Mouse (Mus musculus): ENCODE measurements at regions not wholly inside any gene's neighbourhood (a gene's known extent, or its start where the extent isn't known, plus 50 kb on each side); places are given as distances from the start of the nearest gene placed in this dataset.

DNA sequence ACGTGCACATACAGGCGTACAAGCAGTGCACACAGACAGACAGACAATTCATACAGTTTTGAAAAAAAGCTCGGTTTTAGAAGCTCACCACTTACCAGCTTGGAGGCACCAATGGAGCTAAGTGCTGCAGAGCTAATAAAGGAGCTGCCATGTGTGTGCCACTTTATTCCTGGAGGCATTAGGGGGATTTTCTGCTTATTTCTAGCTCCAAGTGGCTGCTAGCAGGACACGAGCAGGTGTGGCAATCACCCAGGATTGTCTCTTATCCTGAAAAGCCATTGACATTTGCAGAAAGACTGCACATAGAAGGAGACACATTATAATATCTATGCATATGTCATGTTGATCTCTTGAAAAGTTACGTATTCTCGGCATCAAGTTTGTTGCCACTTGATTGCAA lies 472.5 kb downstream of the Slc4a3 start:
- no peak for DNase-seq

DNA sequence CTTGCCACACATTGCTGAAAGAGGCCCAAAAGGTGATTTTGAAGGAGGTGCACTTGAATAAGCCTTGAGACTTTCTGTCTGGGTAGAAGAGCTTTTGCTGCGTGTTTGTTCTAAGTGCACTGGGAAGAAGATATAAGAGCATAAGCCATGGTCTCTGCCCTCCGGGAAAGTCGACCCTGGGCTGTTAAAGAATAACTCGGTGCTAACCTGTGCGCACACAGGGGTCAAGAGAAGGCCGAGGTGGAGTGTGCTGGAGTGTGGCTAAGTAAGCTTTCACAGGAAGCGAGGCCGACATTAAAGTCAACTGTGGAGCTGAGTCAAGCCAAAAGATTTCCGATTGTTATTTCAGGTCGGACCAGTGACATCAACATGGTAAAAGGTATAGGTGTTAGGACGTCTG lies 473.0 kb downstream of the Slc4a3 start:
- peak; percentile 60 to 71 for DNase-seq

DNA sequence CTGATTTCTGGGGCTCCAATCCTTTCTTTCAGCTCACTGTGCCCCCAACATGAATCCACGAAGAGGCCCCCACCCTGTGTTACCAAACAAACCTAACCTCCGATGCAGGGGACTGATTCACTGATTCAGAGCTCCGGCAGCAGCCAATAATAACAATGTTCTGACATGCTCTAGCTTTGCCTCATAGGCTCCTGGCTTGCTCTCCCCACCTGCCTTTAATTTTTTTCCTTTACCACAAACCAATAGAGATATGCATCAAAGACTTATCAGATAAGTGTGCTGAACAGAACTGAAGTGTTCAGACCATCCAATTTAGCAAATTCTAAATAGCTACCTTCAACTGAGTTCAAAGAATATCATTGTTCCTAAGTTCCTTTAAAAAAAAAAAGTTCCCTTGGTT lies 478.6 kb downstream of the Slc4a3 start:
- no peak for DNase-seq

DNA sequence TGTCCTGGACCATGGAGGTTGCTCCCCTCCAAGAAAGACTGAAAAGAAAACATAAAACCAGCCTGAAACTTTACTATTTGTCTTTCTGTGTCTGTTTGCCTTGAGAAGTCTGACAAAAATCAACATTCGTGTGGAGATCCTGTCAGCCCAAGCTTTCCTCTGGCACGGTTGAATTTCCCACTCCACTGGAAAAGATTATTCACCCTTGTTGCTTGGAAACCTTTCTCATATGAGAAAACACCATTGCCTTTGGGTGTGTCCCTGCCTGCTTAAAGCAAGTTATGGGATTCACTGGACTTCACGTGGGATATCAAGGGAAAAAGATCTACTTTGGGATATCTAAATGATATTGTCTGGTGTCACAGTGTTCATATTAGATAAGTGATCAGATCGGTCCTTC lies 479.3 kb downstream of the Slc4a3 start:
- DNase-seq = no peak

DNA sequence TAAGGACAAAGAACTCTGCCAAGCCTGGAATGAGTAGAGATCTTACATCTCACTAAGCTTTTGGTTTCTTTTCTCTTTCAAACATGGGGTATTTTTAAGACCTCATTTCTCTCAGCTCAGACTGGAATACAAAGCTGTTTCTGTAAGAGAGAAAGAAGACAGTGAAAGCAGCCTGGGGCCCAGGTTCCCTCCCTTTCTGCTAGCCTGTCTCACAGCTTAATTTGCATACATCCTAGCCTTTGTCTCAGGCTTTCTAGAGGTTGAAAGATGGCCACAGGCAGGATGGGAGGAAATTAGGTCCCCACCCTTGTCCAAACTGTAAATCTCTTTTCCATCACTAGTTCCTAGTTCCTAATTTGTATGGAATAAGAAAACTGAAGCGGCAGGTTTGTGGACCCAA lies 483.0 kb downstream of the Slc4a3 start:
- DNase-seq = no peak

DNA sequence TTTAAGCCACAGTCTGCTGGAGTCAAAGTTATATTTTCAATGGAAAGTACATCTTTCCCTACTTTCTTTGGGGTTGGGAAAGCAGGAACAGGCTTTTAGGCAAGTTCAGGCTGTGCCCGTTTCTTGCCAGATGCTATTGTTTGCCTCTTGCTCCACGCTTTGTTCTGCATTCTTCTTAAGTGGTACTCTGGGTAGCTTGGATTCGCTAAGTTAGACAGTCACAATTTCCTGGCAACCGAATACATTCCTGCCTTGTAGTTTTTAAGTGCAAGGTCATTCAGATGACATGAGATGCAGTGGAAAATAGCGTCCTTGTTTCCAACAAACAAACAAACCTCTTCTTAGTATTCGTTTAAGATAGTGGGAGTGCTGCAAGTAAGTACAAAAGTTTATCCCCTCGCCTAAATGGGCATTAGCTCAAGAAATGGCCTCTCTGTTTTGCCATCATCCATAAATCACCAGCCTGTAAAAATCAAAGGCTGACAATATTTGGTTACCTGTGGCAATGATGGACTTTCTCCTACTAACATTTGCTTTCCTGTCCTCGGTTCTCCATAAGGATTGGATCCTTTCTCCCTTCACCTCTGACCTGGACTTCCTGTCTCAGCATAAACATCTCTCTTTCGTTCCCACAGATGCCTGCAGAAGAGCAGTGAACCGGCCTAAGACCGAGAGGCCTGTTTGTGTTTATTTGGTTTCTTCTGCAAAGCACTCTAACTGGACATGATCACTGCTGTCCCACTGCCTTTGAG lies 485.3 kb downstream of the Slc4a3 start:
- no peak for DNase-seq

DNA sequence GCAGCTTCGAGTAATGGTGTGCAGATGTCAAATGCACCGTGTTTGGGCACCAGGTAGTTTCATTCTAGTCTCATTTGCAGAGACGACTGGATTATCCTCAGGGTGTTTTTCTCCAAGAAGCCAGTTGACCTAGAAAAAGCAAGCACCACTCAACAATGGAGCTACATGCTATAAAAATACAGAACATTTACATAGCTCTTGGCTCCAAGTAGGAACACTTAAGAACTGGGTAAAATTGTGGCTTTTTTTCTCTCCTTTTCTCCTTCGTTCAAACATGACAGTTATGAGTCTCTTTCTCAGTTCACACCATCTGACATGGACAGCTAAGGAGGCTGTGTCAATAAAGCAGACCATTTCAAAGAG lies 485.8 kb downstream of the Slc4a3 start:
- DNase-seq = no peak

DNA sequence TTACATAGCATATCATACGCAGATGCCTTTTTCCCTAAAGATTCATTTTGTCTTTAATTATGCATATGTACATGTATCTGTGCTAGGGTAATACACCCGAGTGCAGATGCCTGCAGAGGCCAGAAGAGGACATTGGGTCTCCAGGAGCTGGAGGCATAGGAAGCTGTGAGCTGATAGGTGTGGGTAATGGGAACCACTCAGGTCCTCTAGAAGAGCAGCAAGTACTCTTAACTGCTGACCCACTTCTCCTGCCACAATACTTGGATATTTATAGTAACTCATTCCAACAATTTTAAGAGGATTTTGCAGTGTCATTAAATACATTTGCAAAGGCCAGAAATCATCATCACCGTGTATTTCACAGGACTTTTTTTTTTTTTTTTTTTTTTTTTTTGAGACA lies 486.6 kb downstream of the Slc4a3 start:
- DNase-seq = no peak

DNA sequence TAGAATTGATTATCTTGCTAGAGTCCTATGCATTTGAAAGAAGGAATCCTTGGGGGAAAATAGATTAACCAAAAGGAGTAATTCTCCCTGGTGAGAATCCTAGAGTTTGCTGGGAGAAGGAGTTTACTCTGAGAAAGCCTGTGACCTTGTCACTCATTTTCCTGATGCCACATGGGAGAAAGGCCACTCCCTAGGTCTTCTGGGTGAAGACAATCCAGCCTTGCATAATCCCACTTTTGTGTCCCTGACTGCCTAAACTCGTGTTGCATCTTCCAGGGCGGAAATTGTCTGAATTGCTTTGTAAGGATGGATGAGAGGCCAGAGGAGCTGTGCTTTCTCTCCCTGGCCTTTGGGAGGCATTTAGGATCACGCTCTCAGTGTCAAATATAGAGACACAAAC lies 490.2 kb downstream of the Slc4a3 start:
- DNase-seq = no peak

DNA sequence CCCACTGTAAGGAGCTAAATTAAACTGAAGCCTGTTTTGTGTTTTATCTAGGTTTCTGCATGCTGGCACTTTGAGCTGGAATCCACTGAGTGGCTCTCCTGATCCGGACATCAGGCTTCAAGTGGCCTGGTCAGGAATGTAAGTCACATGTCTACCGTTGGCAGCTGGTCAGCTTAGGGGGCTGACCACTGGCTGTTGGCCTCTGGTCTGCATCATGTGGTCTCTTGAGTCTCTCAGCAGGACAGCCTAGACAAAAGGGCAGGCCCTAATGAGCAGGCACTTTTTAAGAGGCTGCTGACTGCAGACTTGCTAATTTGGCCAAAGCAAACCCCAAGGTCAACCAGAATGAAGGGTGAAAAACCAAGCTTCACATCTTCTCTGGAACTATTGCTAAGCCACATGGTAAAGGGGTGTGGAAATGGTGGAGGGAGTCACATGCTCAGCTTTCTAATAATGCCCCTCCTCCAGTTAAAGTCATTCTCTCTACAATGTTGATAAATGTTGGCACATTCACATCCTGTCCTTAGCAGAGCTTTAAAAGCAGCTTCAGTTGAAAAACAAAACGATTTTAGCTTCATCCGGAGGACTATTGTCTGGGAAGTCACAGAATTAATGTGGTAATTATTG lies 493.1 kb downstream of the Slc4a3 start:
- peak; percentile 58 to 73 for DNase-seq

DNA sequence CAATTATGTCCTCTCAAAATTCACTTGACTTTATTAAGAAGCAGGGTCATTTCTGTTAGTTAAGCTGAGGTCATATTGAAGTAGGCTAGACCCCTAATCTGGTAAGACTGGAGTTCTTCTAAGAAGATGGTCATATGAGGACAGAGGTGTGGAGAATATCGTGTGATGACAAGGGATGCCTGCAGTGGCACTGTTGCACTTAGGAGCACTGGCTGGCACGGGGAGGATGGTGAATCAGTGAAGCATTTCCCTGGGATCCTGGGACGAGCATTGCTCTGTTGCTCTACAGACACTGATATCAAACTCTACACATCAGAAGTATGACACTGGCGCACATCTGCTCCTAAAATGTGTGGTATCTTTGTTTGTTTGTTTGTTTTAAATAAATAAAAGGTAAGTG lies 493.6 kb downstream of the Slc4a3 start:
- no peak for DNase-seq

DNA sequence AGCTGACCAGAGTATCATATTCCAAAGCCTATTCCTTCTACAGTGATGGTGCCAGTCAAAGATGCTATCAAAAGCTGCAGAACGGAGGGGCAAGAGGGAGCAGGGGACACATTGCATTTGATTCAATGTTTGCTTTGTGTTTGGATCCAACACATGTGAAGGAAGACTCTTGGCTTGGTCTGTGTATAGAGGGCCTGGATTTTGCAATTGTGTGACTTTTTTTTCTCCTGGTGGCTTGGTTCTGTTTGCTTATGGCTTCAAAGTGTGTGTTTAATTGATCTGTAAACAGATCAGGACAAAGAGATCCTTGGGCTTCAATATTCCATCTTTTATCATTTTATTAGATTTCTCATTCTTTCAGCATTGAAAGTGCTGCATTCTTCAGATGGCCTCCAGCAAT lies 504.2 kb downstream of the Slc4a3 start:
- DNase-seq = no peak

DNA sequence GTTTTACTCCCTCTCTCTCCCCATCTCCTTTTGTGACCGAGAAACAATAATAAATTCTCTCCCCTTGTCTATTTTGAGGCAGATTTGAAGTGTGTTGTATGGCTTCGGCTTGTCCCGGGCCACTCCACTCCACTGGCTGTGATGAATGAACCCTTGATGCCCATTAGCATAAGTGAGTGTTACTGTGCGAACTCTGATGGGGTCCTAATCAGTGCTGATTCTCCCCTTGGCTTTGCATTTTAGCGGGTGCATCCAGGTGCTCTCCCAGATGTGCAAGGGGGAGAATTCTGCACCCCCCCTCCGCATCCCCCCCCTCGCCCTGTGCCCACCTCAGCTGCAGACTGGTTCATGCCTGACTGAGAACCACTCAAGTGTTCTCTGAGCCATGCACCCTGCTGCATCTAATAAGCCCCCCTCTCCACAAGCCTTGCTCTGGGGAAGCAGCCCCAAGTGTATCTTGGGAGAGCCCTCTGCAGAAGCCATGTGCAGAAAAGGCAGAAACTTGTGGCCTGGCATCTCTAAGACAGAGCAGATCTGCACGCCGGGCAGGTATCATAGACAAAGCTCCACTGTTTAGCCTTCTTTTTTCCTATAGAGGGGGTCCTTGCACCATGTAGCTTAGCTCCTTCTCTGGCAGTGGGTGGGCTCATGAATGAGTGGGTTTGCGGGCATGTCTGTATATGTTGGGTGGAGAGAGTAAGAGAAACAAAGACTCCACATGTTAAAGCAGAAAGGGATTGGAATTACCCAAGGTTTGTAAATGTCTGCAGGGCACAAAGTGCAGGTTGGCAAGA lies 507.5 kb downstream of the Slc4a3 start:
- DNase-seq = peak in 1 of 2 experiments; percentile 10

DNA sequence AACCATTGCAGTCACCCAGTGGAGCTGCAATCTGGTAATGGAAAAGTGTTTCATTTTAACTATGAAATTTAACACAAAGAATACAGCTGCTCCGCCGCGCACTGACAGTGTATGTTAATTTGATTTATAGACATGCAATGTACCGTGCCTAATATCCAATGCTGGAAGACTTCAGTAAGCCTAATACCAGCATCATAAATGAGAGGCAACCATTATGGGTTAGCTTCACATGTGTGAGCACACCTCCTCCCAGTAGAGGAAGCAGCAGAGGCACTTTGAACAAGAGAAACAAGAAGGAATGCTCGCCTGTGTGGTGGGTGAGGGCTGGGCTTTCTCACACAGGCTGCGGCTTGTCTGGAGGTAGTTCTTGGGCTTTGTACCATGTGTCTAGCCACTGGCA lies 519.7 kb downstream of the Slc4a3 start:
- no peak for DNase-seq

DNA sequence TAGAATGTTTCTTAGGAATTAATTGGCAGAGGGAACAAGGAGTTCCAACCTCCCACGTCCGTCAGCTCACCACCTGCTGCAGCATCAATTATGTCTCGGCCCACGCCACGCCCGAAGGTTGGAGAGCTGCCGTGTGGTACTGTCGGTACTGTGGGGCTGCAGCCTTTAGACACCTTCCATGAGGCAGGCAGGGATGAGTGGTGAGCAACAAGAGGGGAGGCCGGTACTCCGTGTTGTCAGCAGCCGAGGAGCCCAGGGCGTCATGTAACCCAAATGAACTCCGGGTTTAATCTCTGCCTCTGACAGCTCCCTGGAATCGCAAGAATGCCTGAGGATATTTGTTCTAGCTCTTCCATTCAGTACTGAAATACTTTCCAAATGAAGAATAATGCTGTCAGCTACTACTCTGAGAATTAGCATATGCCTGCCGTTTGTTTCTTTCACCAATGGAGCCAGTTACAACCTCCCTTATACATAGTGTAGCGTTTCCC lies 524.8 kb downstream of the Slc4a3 start:
- peak; percentile 14 to 34 for DNase-seq

DNA sequence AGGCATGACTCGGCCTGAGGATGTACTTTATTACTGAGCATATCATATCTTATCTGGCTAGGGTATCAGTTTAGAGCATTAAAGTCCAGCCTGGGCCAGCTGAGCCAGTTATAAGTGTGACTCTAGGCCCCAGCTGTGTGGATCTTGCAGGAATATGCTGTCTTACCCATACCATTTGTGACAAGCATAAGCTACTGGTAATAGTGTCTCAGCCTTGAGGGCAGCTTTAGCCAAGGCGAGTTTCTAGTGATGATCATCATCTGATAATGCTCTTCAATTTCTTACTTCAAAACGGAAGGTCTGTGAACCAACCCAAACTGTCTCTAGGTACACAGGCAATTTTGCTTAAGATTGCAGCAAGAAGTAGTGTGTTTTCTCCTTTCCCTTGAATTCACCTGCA lies 529.1 kb downstream of the Slc4a3 start:
- DNase-seq = no peak

DNA sequence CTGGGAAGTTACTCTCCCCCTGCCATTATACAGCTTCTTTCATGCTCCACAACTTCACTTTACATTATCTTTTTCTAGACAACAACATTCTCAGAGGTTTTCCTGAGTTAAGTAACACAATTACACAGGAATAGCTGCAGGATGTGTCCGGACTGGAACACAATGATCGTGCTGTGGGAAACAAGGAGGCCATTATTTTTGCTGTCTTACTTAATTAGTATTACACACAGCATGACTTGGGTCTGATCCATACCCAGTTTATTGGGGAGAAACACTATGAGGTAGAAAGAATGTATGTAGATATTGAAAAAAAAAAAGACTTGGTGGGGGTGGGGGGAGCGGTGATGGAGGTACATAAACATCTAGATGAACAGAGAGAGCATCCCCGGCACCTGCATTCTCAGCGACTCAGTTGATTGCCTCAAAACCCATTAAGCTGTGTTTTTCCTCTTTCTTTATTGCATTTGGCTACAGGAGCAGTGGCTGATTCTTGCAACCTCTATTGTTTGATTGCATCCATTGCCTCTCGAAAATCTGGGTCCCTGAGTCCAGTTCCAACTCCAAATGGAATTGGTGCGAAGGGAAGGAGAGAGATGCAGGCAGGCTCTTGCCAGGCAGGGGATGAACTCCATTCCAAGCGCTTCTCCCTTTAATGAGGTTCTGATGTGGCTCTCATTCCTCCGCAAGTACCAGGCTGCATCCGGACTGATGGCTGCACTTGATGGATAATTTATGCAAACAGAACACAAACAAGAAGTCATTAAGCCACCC lies 529.8 kb downstream of the Slc4a3 start:
- DNase-seq = no peak

DNA sequence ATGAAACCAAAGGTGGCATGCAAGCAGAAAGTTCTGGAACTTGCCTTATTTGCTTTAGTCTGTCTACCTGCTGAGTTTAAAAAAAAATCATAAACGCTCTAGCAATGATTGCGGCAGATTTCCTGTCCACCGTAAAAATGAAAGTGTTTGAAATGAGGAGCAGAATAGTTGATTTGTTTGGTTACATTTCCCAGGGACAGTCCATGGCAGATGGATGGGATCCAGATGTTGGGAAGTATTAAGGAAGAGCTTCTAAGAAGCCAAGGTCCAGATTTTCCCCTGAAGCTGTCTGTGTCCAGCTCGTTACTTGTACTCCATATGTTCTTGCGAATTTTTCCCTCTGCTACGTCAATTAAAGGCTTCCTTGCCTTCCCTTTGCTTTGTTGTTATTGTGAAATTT lies 534.2 kb downstream of the Slc4a3 start:
- DNase-seq = no peak

DNA sequence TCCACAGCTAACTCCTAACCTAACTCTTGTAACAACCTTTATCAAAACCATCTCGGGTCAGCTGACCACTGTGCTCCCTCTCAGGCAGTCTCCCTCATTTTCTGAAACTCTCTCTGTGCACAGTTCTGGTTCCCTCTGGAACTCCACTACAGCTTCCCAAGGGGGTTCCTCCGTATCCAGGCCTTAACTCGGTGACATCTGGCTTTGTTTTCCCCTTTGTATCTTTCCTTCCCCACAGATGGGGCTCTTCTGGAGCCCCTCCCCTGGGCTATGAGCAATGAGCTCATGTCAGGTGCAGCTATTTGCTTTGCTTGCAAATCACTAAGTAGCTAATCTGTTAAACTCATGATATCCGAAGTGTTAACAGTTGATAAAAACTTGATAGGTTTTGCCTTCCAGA lies 535.6 kb downstream of the Slc4a3 start:
- DNase-seq = no peak

DNA sequence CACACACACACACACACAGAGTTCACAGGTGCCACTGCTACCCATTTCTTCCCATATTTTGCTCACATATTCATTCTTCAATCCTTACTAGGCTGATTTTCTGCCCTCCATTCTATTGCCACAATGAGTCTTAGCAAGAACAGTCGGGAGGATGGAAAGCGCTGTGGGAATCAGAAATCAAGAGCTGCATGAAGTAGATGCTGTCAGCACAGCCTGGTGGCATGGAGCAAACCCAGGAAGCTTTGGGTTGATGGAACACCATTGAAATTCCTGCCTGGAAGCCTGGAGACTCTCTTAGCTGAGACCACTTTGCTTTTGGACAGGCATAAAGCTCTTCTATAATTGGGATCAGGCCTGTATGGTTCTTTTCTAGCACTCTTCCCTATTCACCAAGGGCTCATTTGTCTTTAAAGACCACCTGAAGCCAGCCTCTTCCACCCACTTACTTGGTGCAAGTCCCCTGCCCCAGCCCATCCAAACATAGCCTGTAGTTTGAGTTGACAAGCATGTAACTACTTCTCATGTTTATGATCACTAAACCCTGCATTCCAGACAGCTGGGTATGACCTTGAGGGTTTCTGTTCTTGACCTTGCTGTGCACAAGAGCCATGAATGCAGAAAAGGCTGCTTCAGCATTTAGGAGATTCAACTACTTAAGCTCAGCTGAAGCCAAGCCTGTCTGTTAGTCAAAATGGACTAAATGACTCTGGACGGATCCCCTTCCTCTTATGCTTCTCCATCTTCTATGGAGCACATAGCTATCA lies 537.4 kb downstream of the Slc4a3 start:
- no peak for DNase-seq

DNA sequence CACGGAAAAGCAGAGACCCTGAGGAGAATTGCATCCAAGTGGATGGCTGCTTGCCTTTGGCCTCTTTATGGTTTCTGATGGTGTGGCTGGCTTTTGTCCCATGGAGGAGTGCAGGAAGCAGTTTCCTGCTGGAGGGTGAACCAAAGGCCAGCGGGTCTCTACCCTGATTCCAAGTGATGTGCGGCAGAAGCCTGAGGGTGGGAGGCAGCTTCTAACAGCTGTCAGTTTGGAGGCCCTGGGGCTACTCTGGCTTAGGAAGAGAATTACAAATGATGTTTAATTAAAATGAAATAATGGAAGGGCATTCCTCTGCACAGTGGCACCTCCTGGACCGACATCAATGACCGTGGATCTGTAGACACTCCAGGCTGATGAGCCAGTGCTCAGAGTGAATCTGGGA lies 545.0 kb downstream of the Slc4a3 start:
- no peak for DNase-seq

DNA sequence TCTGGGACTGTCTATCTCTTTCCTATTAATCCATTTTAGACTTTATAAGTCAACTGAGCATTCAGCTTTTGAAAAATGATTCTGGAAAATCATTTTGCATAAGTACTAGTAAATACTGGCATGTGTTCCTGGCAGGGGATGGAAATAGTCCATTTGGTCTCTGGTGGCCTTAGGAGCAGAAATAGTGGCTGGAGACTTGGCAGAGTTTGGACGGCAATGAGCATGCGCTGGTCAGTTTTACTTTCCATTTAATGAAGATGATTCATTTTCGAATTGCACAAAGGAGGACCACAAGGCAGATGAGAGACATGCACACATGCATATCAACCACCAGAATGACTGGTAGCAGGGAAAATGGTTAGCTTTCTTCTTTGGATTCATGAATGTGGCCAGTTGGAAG lies 567.2 kb downstream of the Slc4a3 start:
- DNase-seq = no peak
